9 mouse cellular contexts compared by ENCODE assay signal in the genomic region with DNA sequence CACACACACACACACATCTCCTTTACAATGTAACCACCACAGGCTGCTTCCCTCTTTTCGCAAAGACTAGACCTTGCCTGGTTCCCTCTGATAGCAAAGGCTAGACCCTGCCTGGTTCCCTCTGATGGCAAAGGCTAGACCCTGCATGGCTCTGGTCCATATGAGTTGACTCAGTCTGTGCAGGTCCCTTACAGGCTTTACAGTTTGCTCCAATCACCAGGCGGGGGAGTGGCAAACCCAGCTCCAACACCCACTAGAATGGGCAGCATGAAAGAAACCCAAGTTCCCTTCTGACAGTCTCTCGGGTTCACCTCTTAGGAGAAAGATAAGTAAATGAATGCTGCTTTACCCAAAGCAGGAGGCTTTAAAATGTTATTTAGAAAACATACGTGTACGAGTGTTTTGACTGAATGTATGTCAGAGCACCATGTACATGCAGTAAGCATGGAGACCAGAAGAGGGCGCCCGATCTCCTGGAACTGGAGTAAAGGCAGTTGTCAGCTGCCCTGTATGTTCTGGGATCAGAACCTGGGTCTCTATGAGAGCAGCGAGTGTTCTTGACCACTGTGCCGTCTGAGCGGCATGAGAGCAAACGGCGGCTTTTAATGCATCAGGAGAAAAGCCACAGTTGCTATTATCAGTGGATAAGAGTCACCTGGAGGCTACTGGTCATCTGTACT. TPM values are rescaled to one million over a fixed set of nuclear protein-coding genes. Genes with fewer than 3 reads are reported as not detected.
A peak's percentile ranks its signal among the peaks of the same experiment; 100 is the strongest.
DNase-seq lines count a peak whose midpoint lies in the region; ATAC-seq lines count a peak whose summit lies in the region.
"Had no signal": no experiment of that assay in that cellular context is flagged by ENCODE, and none has a peak within 500 bp of the region (broad histone marks: within the 10 kb centered on the region; RNA-seq: fewer than 3 reads in every experiment).

No protein-coding gene starts in this region.

- peak; percentile 49 for ATAC-seq in CD4-positive, CD25-positive, alpha-beta regulatory T cell, adult 4 months

- DNase-seq in kidney, adult 9 months = peak; percentile 62
- DNase-seq in kidney, adult 11 months = no peak
- peak; percentile 83 for DNase-seq in R1 (ENCODE audit: low read depth, low spot score)
- DNase-seq in cerebellum, postnatal 10 days = peak; percentile 75 to 80
- DNase-seq in kidney, postnatal 25 days = peak; percentile 55 to 75
- DNase-seq in naive thymus-derived CD4-positive, alpha-beta T cell, adult 2 months (ENCODE audit: low read depth) = peak; percentile 68
- DNase-seq in Muller cell, postnatal 12 days (ENCODE audit: inconsistent ontology term) = no peak

RNA-seq across cellular contexts. Expression of gene Nme9, which starts 7.4 kb away (rescaled TPM):
- polyA plus RNA-seq in CD4-positive, CD25-positive, alpha-beta regulatory T cell, adult 4 months (2017; shearing (Covaris generic)) = not detected
- polyA plus RNA-seq: midbrain, embryonic 12.5 days had no signal

RNA-seq across cellular contexts. Expression of gene Mras, which starts 21.5 kb away (rescaled TPM):
- polyA plus RNA-seq in CD4-positive, CD25-positive, alpha-beta regulatory T cell, adult 4 months (2017; shearing (Covaris generic)) = not detected

Comparison
In these comparisons a context has a peak if more than half of its experiments do, and no peak if none do; other contexts are left out.
1. DNase-seq: peak in kidney, adult 9 months (single experiment), R1 (single experiment), cerebellum, postnatal 10 days (2 of 2), kidney, postnatal 25 days (2 of 2) and naive thymus-derived CD4-positive, alpha-beta T cell, adult 2 months (single experiment); none in kidney, adult 11 months (single experiment) and Muller cell, postnatal 12 days (single experiment).